Mouse (Mus musculus) midbrain, embryonic 15.5 days (tissue): ENCODE measurements around the gene Parp6. TPM values are rescaled to one million over a fixed set of nuclear protein-coding genes. Genes with fewer than 3 reads are reported as not detected.

ENCODE experiments used
- ATAC-seq: fragments of 200-750 bp; cut with Nextera tagmentation; replicated peaks from 2 replicates; pipeline ENCODE4 v1.8.0; 2017; ENCODE audit warnings: moderate TSS enrichment
- H3K27ac ChIP-seq: fragments of 300-500 bp; sonication (generic); 2 replicates; pipeline ENCODE4 v1.5.1; 2015; ENCODE audit warnings: mild to moderate bottlenecking, inconsistent platforms
- H3K27me3 ChIP-seq: fragments of 300-500 bp; sonication (generic); replicated peaks from 2 replicates; pipeline ENCODE4 v1.6.1; 2015; ENCODE audit warnings: inconsistent platforms
- H3K36me3 ChIP-seq: fragments of 300-500 bp; sonication (generic); replicated peaks from 2 replicates; pipeline ENCODE4 v1.6.1; 2015; ENCODE audit warnings: inconsistent platforms
- H3K4me1 ChIP-seq: fragments of 300-500 bp; sonication (generic); 2 replicates; pipeline ENCODE4 v1.6.1; 2015; ENCODE audit warnings: inconsistent platforms
- H3K4me2 ChIP-seq: fragments of 300-500 bp; sonication (generic); 2 replicates; pipeline ENCODE4 v1.6.1; 2015; ENCODE audit warnings: inconsistent platforms, mild to moderate bottlenecking, moderate library complexity
- H3K4me3 ChIP-seq: fragments of 300-500 bp; sonication (generic); 2 replicates; pipeline ENCODE4 v1.5.1; 2015; ENCODE audit warnings: mild to moderate bottlenecking, inconsistent platforms
- H3K9ac ChIP-seq: fragments of 300-500 bp; sonication (generic); 2 replicates; pipeline ENCODE4 v1.6.1; 2015; ENCODE audit warnings: mild to moderate bottlenecking, inconsistent platforms
- H3K9me3 ChIP-seq: fragments of 300-500 bp; sonication (generic); 2 replicates; pipeline ENCODE4 v1.6.1; 2016; ENCODE audit warnings: inconsistent platforms
- WGBS: fragments of 180-500 bp; shearing (Covaris S2); methylation state at CpG from one replicate; pipeline ENCODE4 v1.1.7; 2015; ENCODE audit warnings: mixed read lengths; 5-methylcytosine and 5-hydroxymethylcytosine counted together
- polyA plus RNA-seq: library from polyadenylated mRNA; unstranded; fragments of >200 nt; fragmentation: Nextera tagmentation; extraction: Ambion mirVana; gene quantifications from 2 replicates; pipeline ENCODE4 v1.2.1, GENCODE M21; 2015

Gene Parp6
- polyA plus RNA-seq, 1 experiment from 2014 or later = 228 TPM

DNA sequence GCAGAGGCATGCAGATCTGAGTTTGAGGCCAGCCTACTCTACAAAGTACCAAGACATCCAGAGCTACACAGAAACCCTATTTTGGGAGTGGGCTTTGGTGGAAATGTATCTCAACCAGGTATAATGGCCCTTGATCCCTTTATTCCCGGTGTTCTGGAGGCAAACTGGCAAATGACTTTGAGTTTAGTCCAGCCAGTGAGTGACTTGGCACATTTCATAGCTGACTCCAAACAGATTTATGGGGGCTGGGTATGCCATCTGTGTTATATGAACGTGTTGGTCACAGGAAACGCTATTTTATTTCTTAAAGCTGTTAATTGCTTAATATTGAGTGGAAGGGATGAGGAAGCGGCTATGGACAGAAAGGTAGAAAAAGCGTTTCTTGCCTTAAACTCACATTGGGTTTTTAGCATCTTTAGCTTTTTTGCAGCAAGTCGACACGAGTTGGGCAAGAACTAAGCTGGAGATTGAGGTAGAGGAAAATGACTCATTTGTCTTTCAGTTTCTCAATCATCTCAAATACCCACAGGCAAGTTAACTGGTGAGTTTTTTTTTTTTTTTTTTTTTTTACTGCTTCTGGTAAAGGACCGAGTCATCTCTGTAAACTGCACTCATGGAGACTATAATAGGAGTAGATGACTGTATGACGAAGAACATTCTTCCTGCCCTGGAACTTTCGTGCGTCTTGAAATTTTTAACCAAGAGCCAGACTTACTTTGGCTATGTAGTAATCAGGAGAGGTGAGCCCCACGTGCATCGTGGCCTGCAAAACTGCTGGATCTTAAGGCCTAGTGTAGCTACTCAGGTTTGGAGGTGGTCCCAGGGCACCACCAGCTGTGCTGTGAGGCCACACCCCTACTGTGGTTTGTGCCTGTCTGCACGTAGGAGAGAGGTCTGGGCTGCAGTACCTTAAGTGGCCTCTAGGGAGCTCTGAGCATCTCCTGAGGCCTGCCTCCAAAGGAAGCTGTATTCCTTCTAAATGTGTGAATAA is 42.2 kb downstream of the Parp6 start:
- H3K4me1 ChIP-seq = peaks cover 75% of the 10 kb centered on the region
- H3K36me3 ChIP-seq = no peaks in the 10 kb centered on the region
- WGBS = 22% methylated on average over 14 of the region's 14 CpGs
- H3K9ac ChIP-seq = peak overlapping the region; percentile 70; the same call in 1 of the 2 replicates
- H3K27ac ChIP-seq = peak overlapping the region; percentile 52; the same call in 1 of the 2 replicates
- H3K4me3 ChIP-seq = peak overlapping the region; percentile 57
- no peaks in the 10 kb centered on the region for H3K9me3 ChIP-seq
- no peaks in the 10 kb centered on the region for H3K27me3 ChIP-seq
- no peak for ATAC-seq
- peak overlapping the region; percentile 85 for H3K4me2 ChIP-seq

DNA sequence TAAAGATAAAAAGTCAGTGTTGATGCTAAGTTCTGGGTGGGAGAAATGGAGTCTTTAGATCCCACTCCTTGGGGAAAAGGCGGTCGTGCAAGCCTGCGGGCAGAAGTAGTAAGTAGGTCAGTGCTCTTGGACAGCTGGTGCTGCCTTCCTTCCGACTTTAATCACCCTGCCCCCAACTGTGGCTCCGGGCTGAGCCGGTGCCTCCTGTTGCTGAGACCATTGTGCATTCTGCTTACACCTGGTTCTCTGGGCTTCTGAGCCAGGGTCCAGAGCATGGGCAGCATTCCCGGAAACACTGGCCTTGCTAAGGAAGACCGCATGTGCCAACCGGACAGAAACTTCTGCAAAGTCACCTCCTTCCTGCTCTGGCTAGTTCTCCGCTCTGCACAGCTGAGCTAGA is 43.3 kb downstream of the Parp6 start:
- peaks cover 4% of the 10 kb centered on the region; the same call in 1 of the 2 replicates for H3K36me3 ChIP-seq
- H3K4me3 ChIP-seq = 0 out of 2 replicates have a peak overlapping the region, but pooled peaks have one; percentile 0
- H3K4me2 ChIP-seq = peak overlapping the region; percentile 85
- no peak overlapping the region for H3K9ac ChIP-seq
- no peaks in the 10 kb centered on the region for H3K9me3 ChIP-seq
- WGBS = 40% methylated on average over 10 of the region's 10 CpGs
- ATAC-seq = no peak
- no peaks in the 10 kb centered on the region for H3K27me3 ChIP-seq
- peaks cover 72% of the 10 kb centered on the region for H3K4me1 ChIP-seq
- H3K27ac ChIP-seq = peak overlapping the region; percentile 52; the same call in 1 of the 2 replicates

DNA sequence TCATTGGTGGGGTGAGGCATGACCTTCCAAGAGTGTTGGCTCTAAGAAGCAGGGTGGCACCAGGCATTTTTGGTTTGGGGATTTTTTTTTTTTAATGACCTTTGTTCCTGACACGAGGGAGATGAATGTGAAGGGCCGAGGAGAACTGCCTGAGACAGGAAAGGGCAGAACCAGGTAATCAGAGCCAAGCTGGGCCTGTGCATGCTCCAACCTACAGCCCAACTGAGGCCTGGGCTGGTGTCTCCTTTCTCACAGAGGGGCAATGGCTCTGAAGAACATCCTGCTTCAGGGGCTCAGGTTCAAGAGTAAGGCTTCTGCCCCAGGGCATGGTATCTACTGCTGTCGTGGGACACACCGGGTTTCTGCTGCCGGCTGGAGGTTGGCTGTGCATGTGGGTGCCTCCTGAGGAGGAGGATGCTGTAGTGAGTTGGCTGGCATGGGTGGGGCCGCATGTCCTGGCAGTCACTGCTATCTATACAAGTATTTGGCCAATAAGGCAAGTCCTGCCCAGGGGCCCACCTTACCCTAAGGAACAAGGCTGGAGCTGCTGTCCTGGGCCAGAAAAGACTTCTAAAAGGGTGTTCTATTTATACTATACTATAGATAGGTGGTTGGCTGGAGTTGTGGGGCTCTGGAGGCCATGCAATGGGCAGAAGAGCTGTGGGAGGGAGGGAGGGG is 44.4 kb downstream of the Parp6 start:
- 68% methylated on average over 6 of the region's 6 CpGs for WGBS
- no peaks in the 10 kb centered on the region for H3K9me3 ChIP-seq
- H3K9ac ChIP-seq = no peak overlapping the region
- no peak overlapping the region for H3K27ac ChIP-seq
- peaks cover 14% of the 10 kb centered on the region for H3K36me3 ChIP-seq
- H3K4me3 ChIP-seq = no peak overlapping the region
- H3K27me3 ChIP-seq = no peaks in the 10 kb centered on the region
- peaks cover 66% of the 10 kb centered on the region for H3K4me1 ChIP-seq
- no peak for ATAC-seq
- H3K4me2 ChIP-seq = no peak overlapping the region

DNA sequence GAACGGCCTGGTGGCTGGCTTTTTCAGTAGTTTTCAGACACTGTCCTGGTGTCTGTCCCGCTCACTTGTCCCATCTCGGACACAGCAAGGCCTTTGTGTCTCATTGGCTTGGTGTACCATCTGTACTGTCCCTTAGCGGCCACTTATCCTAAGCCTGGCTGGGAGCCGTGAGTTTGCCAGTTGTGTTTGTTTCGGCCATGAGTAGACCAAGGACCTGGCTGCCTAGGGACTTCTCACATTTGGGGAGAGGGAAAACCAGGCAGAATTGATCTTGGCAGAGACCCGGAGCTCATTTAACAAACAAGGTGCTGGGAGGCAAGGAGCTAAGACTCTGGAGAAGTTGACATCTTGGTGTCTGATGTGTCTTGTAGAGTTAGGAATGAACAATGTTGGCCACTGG is 46.1 kb downstream of the Parp6 start:
- H3K4me3 ChIP-seq = no peak overlapping the region
- H3K9ac ChIP-seq = no peak overlapping the region
- no peaks in the 10 kb centered on the region for H3K9me3 ChIP-seq
- WGBS = 81% methylated on average over 7 of the region's 7 CpGs
- no peak for ATAC-seq
- peaks cover 31% of the 10 kb centered on the region for H3K36me3 ChIP-seq
- peaks cover 57% of the 10 kb centered on the region for H3K4me1 ChIP-seq
- no peak overlapping the region for H3K4me2 ChIP-seq
- H3K27me3 ChIP-seq = no peaks in the 10 kb centered on the region
- H3K27ac ChIP-seq = no peak overlapping the region

DNA sequence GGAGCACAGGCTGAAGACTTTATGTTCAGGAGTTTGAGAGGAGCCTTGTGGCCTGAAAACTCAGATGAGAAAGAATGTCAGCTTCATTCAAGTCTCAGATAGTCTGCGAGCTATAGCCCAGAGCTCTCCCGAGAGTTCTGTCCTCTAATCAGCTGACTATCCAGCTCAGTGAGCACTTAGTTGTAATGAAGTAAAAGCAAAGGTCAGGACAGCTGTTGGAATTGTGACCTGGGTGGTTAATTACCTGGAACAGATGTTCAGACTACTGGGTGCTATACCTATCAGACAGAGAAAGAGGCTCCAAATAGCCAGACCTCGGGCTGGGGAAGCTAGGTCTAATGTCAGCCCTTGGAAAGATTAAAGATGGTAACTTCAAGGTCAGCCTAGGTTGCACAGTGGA is 46.9 kb downstream of the Parp6 start:
- peaks cover 36% of the 10 kb centered on the region for H3K36me3 ChIP-seq
- ATAC-seq = no peak
- H3K9me3 ChIP-seq = no peaks in the 10 kb centered on the region
- no peak overlapping the region for H3K27ac ChIP-seq
- H3K4me2 ChIP-seq = no peak overlapping the region
- H3K27me3 ChIP-seq = no peaks in the 10 kb centered on the region
- no peak overlapping the region for H3K9ac ChIP-seq
- WGBS = 50% methylated on average over 3 of the region's 3 CpGs
- peaks cover 50% of the 10 kb centered on the region for H3K4me1 ChIP-seq
- H3K4me3 ChIP-seq = no peak overlapping the region

DNA sequence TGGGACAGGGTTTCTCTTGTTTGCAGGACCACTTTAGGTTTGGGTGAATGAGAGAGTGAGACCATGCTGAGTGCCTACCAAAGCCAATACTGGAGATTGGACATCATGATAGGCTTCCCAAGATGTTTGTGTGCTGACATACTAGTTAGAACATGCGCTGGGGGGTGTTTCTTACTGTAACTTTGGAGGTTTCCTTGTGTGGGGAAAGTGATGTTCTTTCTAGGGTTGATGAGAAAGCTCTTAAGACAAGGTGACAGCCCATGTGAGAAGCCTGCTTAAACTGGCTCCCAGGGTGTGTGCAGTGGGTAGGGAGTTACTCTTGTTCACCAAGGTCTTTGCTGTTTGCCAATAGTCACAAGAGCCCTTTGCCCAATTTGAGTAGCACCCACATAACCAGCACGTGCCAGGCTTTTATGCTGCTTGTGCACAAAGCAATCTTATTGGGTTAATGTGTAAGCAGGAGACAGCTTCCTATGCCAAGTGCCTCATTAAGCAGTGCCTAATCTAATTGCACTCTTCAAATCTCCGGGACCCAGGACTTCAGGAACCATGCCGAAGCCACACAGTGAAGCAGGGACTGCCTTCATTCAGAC is 47.7 kb downstream of the Parp6 start:
- peaks cover 42% of the 10 kb centered on the region for H3K4me1 ChIP-seq
- no peak for ATAC-seq
- H3K4me3 ChIP-seq = no peak overlapping the region

DNA sequence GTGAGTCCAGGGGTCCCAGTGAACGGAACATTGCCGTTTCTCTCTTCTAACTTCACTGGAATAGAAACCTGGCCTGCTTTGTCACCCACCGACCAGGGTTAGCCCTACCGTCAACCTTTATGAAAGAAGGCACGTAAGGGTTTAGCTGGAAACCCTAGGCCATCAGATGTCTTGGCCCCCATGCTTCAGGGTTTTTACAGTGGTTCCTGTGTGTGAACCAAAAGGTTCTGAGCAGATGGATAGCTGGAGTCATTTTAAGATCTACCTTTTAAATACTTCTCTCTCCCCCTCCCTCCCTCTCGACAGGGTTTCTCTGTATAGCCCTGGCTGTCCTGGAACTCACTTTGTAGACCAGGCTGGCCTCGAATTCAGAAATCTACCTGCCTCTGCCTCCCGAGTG is 48.9 kb downstream of the Parp6 start:
- H3K4me3 ChIP-seq = no peak overlapping the region
- H3K4me1 ChIP-seq = peaks cover 30% of the 10 kb centered on the region
- H3K9me3 ChIP-seq = no peaks in the 10 kb centered on the region
- H3K36me3 ChIP-seq = peaks cover 52% of the 10 kb centered on the region
- H3K27me3 ChIP-seq = no peaks in the 10 kb centered on the region
- H3K4me2 ChIP-seq = no peak overlapping the region
- H3K27ac ChIP-seq = no peak overlapping the region
- no peak for ATAC-seq
- H3K9ac ChIP-seq = no peak overlapping the region
- 94% methylated on average over 8 of the region's 8 CpGs for WGBS

More for the DNA sequence above, 47.7 kb downstream of the Parp6 start:
- H3K27me3 ChIP-seq = no peaks in the 10 kb centered on the region
- 81% methylated on average over 4 of the region's 4 CpGs for WGBS
- no peak overlapping the region for H3K27ac ChIP-seq
- H3K9ac ChIP-seq = no peak overlapping the region
- H3K36me3 ChIP-seq = peaks cover 43% of the 10 kb centered on the region
- H3K9me3 ChIP-seq = no peaks in the 10 kb centered on the region
- H3K4me2 ChIP-seq = no peak overlapping the region

DNA sequence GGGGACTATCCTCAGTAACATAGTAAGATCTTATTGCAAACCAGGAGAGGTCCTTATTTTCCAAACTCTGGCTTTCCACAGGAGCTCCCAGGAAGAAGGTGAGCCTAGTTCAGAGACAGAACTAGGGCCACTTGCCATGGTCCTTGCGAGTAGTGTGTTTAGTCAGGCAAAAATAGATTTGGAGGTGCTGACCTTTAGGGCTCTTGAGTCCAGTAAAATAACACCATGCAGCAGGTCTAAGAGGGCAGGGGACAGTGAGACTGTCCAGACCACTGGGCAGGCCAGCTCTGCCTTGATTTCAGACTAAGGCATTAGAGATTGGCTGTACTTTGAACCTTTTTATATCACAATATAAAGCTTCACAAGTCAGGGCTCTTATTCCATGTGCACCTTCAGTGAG is 49.7 kb downstream of the Parp6 start:
- peaks cover 22% of the 10 kb centered on the region for H3K4me1 ChIP-seq
- H3K27me3 ChIP-seq = no peaks in the 10 kb centered on the region
- H3K36me3 ChIP-seq = peaks cover 60% of the 10 kb centered on the region
- H3K4me2 ChIP-seq = no peak overlapping the region
- no peak overlapping the region for H3K27ac ChIP-seq
- no peaks in the 10 kb centered on the region for H3K9me3 ChIP-seq
- H3K9ac ChIP-seq = no peak overlapping the region
- ATAC-seq = no peak
- WGBS = 96% methylated on average over 1 of the region's 1 CpGs
- H3K4me3 ChIP-seq = no peak overlapping the region

DNA sequence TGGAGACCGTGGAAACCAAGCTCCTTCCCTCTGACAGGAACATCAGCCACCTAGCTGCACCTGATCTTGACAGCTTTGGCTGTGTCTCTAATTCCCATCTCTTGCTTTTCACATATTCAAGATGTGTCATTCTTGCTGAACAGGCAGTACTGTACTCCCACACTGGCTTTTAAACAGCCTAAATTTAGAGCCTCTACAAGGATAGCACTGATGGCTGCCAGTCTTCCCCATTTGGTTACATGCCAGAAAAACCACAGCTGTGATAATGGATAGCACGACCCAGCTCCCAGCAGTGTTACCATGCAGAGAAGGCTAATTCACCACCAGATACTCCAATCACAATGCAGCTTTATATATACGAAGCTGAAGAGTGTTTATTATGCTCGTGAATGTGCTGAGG is 50.2 kb downstream of the Parp6 start:
- no peak for ATAC-seq
- H3K4me3 ChIP-seq = no peak overlapping the region
- no peaks in the 10 kb centered on the region for H3K27me3 ChIP-seq
- peaks cover 19% of the 10 kb centered on the region for H3K4me1 ChIP-seq
- no peak overlapping the region for H3K4me2 ChIP-seq
- H3K36me3 ChIP-seq = peaks cover 65% of the 10 kb centered on the region
- WGBS = 77% methylated on average over 4 of the region's 4 CpGs
- no peaks in the 10 kb centered on the region for H3K9me3 ChIP-seq
- no peak overlapping the region for H3K9ac ChIP-seq
- H3K27ac ChIP-seq = no peak overlapping the region

DNA sequence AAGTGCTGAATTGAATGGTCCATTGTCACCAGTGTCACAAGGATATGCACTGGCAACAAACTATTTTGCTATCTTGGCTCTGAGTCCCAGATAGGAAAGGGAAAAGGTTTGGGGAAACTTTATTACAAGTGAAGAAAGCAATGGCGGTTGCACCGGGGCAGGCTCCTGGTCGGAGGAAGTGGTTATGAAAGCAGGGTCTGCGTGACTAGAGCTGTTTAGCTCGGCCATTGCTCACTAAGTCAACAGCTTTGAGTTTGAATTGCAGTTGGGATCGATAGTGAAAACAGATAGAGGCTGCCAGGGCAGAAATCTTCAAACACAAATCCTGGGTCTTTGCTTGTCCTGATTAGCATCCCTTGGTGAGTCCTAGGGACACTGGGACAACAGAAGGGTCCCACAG is 50.8 kb downstream of the Parp6 start:
- 87% methylated on average over 6 of the region's 6 CpGs for WGBS

DNA sequence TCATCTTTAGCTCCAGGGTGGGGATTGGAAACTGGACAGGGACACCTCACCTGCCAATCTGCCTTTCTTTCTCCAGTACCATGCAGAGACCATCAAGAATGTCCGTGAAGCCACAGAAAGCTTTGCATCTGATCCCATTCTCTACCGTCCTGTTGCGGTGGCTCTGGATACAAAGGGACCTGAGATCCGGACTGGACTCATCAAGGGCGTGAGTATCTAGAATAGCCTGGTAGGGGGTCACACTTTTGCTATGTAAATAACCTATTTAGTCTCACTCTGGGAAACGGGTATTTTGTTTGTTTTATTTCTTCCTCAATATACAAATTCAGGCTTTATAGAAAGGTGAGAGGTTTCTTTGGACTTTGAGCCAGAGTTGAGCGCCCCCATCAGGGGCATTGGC is 51.4 kb downstream of the Parp6 start:
- no peaks in the 10 kb centered on the region for H3K9me3 ChIP-seq
- no peak overlapping the region for H3K27ac ChIP-seq
- no peaks in the 10 kb centered on the region for H3K27me3 ChIP-seq
- H3K36me3 ChIP-seq = peaks cover 76% of the 10 kb centered on the region
- no peak overlapping the region for H3K4me3 ChIP-seq
- peaks cover 8% of the 10 kb centered on the region for H3K4me1 ChIP-seq
- no peak for ATAC-seq
- 70% methylated on average over 7 of the region's 7 CpGs for WGBS
- no peak overlapping the region for H3K4me2 ChIP-seq
- H3K9ac ChIP-seq = no peak overlapping the region

More for the DNA sequence above, 50.8 kb downstream of the Parp6 start:
- H3K9me3 ChIP-seq = no peaks in the 10 kb centered on the region
- no peak for ATAC-seq
- H3K36me3 ChIP-seq = peaks cover 71% of the 10 kb centered on the region
- no peaks in the 10 kb centered on the region for H3K27me3 ChIP-seq
- H3K4me3 ChIP-seq = no peak overlapping the region
- peaks cover 14% of the 10 kb centered on the region for H3K4me1 ChIP-seq
- H3K27ac ChIP-seq = no peak overlapping the region
- no peak overlapping the region for H3K9ac ChIP-seq
- no peak overlapping the region for H3K4me2 ChIP-seq

DNA sequence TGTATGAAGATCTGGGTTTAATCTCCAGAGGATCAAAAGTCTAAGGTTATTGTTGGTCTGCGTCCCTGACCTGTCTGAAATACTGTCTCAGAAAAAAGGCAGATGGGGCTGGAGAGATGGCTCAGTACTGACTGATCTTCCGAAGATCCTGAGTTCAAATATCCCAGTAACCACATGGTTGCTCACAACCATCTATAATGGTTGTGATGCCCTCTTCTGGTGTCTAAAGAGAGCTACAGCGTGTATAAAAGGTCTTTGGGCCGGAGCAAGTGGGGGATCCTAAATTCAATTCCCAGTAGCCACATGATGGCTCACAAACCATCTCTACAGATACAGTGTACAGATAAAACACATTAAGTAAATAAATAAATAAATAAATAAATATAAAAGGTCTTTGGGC is 52.1 kb downstream of the Parp6 start:
- no peaks in the 10 kb centered on the region for H3K9me3 ChIP-seq
- no peak overlapping the region for H3K4me3 ChIP-seq
- H3K4me2 ChIP-seq = no peak overlapping the region
- no peak overlapping the region for H3K9ac ChIP-seq
- no peaks in the 10 kb centered on the region for H3K27me3 ChIP-seq
- peaks cover 81% of the 10 kb centered on the region for H3K36me3 ChIP-seq
- ATAC-seq = no peak
- 77% methylated on average over 4 of the region's 4 CpGs for WGBS
- no peak overlapping the region for H3K27ac ChIP-seq
- H3K4me1 ChIP-seq = 0 out of 2 replicates have a peak, but pooled peaks cover under 1% of the 10 kb centered on the region
